Mouse (Mus musculus) adipocyte (in vitro differentiated cells): ENCODE measurements around the gene Med27.
A peak's percentile ranks its signal among the peaks of the same experiment; 100 is the strongest.

ENCODE experiments used
- DNase-seq: peaks from one replicate; pipeline ENCODE4 v3.0.0-alpha.2; 2016; ENCODE audit warnings: low spot score

Gene Med27

DNA sequence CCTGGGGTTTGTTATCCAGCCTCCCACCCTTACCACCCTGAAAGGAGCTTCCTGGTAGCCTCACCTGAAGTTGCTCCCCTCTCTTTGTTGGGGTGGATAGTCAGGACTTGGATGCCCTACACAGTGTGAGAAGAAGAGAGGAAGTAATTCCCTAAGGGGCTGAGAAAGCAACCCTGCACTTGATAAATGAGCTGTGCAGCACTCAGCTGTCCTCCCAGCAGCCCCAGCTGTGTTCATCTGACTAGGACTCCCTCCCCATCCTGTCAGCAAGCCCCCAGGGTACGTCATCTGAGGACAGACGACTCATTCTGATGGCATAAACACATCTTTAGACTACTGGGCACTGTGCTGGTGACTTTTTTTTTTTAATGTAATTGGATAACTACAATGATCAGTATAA, 127.3 kb downstream of the Med27 start:
- DNase-seq, result no peak

DNA sequence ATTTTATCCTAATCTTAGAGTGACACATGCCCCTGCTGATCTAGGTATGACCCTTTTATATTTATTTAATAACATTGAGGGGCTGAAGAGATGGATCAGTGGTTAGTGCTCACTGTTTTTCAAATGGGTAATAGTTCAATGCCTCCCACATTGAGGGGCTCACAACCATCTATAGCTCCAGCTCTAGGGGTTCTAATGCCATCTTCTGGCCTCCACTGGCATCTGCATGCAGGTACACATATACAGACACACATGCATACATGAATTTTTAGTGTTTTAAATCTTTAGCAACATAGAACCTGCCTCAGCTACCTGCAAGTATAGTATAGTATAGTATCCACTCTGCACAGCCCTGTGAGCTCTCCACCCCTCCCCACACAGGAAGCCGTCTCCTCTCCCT, 130.1 kb downstream of the Med27 start:
- no peak for DNase-seq

DNA sequence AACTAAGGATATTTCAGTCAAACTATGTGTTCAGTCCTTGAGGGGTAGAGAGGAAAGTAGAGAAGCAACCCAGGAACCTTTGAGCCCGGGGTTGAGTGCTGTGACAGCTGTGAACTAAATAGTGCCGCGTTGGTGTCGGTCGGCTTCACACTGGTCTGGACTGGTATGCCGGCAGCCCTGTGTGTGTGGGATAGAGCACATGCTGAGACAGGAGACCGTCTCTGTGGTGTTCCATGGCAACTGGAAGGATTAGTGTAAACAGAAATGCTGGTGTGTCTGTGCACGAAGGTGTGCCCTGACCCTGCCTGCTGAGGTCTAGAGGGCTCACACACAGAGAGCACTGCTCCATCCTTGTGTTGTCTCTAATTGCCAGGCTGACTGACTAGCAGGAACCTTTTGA, 135.2 kb downstream of the Med27 start:
- no peak for DNase-seq

DNA sequence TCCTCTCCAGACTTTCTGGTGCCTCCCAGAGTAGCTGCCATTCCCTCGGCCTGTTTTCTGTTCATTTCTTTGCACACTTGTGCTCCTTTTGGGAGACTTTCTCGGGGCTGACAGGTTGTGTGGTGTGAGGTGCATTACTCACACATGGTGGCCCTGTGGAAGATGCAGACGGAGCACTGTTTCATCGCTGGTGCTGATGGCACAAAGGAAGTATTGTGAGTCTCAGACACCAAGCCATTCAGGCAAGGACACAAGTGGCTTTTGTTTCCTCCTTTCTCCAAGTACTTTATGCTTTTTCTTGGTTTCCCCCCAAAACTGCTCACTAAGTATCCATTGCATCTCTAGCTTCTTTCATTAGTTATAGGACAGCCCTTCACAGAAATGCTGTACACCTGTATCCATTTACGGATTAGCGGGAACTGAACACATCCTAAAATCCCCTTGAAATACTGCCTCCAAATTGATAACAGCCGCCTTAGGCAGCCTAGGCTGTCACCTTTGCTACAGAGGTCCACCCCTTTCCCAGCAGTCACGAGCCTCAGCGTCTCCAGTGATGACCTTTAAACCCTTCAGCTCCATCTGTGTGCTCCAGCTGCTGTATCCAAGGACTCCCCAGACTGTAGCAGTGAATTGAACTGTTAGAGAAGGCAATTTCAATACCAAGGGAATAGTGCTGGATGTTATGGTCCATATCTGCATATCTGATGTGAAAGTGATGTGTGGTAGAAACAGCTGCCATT, 136.5 kb downstream of the Med27 start:
- peak; percentile 7 for DNase-seq

DNA sequence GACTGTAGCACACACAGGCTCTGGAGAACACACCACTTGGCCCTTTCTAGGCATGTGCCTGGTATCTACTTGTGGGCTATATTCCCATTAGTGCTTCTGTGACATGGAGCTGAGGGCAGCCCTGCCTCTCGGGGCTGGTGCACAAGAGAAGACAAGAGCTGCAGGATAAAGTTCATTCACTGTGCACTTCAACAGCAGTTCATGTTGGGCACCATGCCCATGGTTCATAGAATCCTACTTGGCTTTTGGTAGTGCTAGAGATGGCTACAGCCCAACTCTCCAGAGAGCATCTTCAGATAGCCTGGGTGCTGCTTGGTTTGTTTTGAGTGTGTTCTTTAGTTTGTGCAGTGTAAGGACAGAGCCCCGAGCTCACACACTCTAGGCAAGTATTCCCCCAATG, 138.9 kb downstream of the Med27 start:
- peak; percentile 92 for DNase-seq

GRCm38 (mm10) chr2:29486491-29486890, 139.9 kb downstream of the Med27 start:
- no peak for DNase-seq

GRCm38 (mm10) chr2:29487652-29488051, 141.0 kb downstream of the Med27 start:
- DNase-seq, result no peak

DNA sequence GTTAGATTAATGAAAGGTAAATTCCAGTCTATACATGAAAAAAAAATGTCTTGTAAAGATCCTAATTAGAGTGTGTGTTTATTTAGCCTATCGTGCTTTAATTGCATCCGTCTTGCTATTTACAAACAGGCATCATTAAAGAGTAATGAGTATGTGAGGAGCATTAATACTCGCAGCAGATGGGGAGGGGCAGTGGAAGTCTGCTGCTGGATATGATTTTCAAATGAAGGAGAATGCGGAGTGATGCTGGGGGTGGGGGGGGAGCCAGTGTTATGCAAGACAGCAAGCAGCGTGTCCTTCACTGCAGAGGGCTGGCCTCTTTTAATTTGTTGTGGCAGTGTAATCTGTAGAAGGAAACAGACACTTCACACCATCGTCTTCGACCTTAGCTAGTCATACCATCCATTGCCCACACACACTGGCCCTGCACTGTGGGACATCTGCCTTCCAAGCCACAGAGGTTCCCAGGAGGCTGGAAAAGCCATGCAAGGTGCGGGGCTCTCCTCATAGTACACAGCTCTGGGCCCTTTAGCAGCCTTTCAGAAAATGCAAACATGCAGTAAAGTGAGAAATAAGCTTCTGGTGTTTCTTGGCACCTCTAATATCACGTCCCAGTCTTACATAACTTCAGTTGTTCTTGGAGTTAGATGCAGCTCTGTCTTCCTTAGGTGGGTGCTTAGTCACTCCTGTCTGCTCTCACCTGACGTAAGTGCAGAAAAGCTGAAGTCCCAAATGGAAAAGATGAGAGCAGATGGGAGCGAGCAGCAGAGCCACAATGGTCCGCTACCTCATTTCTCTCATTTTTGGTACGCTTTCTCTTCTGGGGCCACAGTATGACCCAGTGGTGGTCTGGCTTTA, 142.0 kb downstream of the Med27 start:
- no peak for DNase-seq

- DNase-seq, result no peak
These were observed 145.0 kb downstream of the Med27 start for GRCm38 (mm10) chr2:29491656-29492055.

- no peak for DNase-seq
These were observed 146.9 kb downstream of the Med27 start for GRCm38 (mm10) chr2:29493396-29494031.

GRCm38 (mm10) chr2:29495271-29495670, 148.7 kb downstream of the Med27 start:
- DNase-seq, result no peak

DNA sequence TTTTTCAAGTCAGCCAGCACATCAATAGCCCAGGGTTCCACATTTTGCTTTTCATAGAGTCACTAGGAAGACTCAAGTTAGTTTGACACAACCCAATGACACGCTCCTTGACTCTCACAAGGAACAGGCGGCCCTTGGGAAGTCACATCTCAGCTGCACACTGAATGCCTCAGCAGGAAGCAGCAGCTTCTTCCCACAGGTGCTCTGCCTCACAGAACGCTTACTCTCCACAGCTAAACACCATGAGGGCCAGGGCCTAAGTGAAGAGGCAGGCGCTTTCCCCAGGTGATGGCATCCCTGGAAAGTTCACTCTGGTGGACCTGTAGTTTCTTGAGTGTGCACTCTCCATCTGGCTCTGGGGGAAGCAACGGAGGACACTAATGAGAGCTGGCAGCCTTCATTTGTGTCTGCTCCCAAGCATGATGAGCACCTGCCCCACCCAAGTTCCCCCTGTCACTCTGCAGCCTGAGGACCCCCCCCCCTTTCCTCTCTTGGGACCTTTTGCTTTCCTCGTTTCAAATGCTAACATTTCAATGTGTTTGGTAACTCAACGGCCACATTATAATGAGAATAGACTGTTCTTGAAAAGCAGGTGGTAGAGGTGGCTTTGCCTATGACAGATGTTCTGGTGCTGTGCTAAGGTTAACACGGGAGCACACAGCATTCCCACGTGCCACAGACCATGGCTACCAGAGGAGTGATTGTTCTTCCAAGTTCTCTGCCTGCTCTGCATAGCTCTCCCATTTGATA, 154.2 kb downstream of the Med27 start:
- DNase-seq, result no peak

GRCm38 (mm10) chr2:29501381-29501780, 154.8 kb downstream of the Med27 start:
- no peak for DNase-seq

- no peak for DNase-seq
These were observed 158.2 kb downstream of the Med27 start for GRCm38 (mm10) chr2:29504848-29505247.

- DNase-seq, result no peak
These were observed 159.8 kb downstream of the Med27 start for GRCm38 (mm10) chr2:29506411-29506810.

DNA sequence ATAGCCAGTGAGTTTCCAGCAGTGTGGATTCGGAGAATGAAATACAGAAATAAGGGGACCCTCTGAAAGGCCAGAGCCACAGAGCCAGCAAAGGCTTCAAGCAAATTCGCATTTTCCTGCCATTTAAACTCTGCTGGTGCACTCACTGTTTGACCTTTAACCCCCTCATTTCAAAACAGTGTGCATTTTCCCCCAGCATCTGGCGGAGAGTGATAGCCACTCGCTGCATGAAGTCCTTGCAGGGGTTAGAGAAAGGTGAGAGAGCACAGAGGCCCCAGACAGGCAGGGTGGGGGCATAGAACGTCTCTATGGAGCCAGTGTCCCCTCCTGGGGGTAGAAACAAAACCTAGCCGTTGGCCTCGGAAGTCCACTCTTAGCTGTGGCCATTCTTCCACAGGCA, 166.5 kb downstream of the Med27 start:
- no peak for DNase-seq

DNA sequence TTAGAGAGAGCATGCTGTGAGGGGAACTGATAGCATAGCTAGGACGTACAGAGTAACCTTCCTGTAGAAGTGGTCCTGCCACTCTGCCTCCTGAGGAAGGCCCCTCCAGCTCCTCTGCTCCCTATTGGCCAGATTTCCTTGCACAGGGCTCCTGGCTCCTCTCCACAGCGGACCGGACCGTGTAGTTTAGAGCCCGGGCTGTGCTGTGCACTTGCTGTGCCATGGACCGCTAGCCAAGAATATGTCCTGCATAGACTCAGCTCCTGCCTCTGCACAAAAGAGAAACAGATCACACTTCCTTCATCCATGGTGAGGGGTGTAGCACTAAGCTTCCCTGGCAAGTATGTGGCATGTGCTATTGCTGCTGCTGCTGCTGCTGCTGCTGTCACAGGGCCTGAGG, 168.2 kb downstream of the Med27 start:
- no peak for DNase-seq

DNA sequence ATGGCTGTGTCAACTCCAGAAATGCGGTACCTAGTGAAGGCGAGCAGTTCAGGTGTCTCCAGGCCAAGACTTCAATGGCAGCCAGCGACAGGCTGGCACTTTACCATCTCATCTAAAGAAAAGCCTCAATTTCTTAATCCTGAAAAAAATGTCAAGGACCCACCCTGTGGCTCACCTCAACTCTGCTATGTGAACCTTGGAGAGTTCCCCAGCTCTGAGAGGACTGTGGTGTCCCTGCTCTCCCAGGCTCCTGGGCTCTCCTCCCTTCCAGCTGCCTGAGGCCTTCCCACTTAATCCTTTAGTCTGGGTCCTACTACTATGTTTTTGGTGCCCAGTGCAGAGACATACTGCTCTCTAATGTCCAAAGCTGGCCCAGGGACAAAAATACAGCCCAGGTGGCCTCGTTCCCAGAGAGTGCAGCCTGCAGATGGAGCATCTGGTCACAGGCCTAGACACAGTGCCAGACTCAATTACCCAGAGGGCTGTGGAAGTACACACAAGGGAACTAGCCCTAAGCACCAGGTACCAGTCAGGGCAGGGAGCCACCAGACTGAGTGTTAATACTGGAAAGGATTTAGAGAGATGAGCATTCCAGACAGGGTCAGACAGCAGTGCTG, 169.3 kb downstream of the Med27 start:
- peak; percentile 73 for DNase-seq

DNA sequence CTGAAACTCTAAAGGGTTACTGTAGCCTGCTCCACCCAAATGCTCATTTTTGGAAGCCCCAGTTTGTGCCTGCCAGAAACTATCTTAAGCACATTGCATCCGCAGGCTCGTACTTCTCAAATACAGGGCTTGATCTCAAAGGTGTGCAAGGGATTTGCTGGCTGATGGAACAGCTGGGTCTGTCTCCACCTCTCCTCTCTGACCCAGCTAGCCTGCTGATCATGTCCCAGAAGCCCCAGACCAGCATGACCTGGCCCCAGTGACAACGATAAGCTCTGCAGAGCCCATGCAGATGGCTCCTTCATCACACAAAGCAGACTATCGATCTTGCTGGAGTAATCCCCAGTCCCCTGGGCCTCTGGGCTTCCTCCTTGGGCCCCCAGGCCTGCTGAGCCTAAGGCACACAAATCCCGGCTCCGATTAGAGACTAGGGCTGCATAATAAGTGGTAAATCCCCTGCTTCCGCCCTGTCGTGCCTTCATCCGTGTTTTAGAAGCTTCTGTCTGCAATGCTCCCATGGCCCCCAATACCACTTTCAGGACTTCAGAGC, 170.1 kb downstream of the Med27 start:
- no peak for DNase-seq

DNA sequence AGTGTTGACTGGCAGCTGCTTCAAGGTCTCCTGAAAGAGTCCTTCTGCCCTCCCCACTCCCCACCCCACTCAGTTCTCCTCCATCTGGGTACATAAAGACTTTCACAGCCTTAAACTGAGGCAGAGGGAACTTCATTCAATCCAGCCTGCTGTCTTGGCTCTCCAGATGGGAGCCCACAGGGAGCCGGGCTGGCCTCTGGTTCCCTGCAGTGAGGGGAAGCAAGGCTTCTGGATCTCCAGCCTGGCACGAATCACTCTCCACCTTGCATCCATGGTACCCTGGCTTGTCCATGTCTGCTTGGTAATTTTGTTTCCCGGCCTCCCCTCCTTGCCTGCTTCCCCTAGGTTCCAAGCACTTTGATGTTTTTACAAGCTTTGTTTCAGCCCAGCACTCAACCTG, 172.8 kb downstream of the Med27 start:
- DNase-seq, result no peak

GRCm38 (mm10) chr2:29520206-29520605, 173.6 kb downstream of the Med27 start:
- DNase-seq, result no peak
